Mouse (Mus musculus): ENCODE data around the gene Ulk4. TPM values are rescaled to one million over a fixed set of nuclear protein-coding genes. Genes with fewer than 3 reads are reported as not detected.

Gene Ulk4
- polyA plus RNA-seq, 1 experiment = 2.9 TPM

GRCm38 (mm10) chr9:121072127-121072757 lies 204.8 kb downstream of the Ulk4 start:
- TF ChIP-seq CTCF (IDR thresholded peaks at IDR 0.05; ENCODE audit: borderline replicate concordance, control insufficient read depth, extremely low read depth, insufficient read depth, low read length, poor library complexity) = no peak
- no peak for TF ChIP-seq POLR2A (IDR thresholded peaks at IDR 0.05; ENCODE audit: control insufficient read depth, extremely low read depth, insufficient read depth, low read length, poor library complexity)
- H3K4me1 ChIP-seq (replicated peaks; ENCODE audit: control insufficient read depth, insufficient read depth, low read length) = peaks cover 18% of the 10 kb centered on the region
- H3K27ac ChIP-seq (ENCODE audit: control insufficient read depth, insufficient read depth, low read length) = peak overlapping the region; percentile 18; the same call in 1 of the 2 replicates
- H3K36me3 ChIP-seq (ENCODE audit: control insufficient read depth, insufficient read depth, low read length) = no peaks in the 10 kb centered on the region
- no peak overlapping the region for H3K4me3 ChIP-seq (ENCODE audit: control insufficient read depth, insufficient read depth, low read length)
- WGBS = 57% methylated on average over 8 of the region's 8 CpGs
- DNase-seq = peak; percentile 51
- H3K27me3 ChIP-seq (ENCODE audit: control insufficient read depth, insufficient read depth, low read length) = no peaks in the 10 kb centered on the region

DNA sequence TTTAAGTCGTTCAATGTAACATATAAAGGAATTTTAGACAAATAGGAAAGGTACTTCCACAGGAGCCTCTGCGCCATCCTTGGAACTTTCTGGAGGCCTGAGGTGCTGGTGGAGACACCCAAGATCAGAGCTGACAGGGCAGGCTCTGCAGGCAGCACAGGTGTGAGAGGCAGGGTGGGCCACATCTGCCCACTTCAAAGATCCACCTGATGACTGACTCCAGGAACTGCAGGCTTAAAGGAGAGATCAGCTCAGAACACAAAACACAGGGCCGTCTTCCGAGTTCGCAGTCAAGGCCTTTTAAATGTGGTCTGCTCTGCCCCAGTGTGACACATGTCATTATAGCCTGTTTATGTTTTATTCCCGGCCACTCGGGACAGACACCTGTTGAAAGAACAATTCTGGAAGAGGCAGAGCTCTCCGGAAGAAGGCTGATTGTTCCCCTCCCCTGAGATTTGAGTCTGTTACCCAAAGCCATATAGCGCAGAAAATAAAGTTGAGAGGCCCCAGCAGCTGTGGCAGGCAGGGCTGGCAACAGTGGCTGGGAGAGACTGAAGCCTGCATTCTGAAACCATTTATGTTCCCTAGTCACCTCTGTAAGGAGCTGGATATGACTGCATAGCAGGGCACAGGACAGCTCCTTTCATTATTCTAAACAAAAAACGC lies 205.4 kb downstream of the Ulk4 start:
- no peak for TF ChIP-seq POLR2A (IDR thresholded peaks at IDR 0.05; ENCODE audit: control insufficient read depth, extremely low read depth, insufficient read depth, low read length, poor library complexity)
- TF ChIP-seq CTCF (IDR thresholded peaks at IDR 0.05; ENCODE audit: borderline replicate concordance, control insufficient read depth, extremely low read depth, insufficient read depth, low read length, poor library complexity) = no peak
- H3K4me1 ChIP-seq (replicated peaks; ENCODE audit: control insufficient read depth, insufficient read depth, low read length) = peaks cover 18% of the 10 kb centered on the region
- peak overlapping the region; percentile 18; the same call in 1 of the 2 replicates for H3K27ac ChIP-seq (ENCODE audit: control insufficient read depth, insufficient read depth, low read length)
- 44% methylated on average over 10 of the region's 10 CpGs for WGBS
- H3K27me3 ChIP-seq (ENCODE audit: control insufficient read depth, insufficient read depth, low read length) = no peaks in the 10 kb centered on the region
- no peak overlapping the region for H3K4me3 ChIP-seq (ENCODE audit: control insufficient read depth, insufficient read depth, low read length)
- peak; percentile 49 for DNase-seq
- H3K36me3 ChIP-seq (ENCODE audit: control insufficient read depth, insufficient read depth, low read length) = no peaks in the 10 kb centered on the region

DNA sequence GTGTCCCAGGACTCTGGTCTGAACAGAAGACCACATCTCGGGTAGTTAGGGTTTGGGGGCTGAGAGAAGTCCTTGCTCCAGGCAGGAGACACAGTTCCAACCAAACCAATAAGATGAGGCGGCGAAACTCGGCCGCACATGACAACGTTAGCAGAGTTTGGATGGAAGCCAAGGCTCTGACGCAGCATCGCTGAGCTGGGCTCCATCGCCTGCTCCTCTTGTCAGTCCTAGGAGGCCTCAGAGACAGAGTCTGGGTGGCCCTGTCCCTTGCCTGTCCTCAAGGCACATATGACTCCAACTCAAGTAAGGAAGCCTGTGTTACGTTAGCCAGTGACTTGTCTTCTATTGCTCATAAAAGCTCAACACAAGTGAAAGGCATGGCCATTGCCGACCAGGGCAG lies 205.9 kb downstream of the Ulk4 start:
- no peak for DNase-seq
- Histone ChIP-seq H3K27ac (ENCODE audit: control insufficient read depth, insufficient read depth, low read length) (no peak overlapping the region), H3K4me1 (replicated peaks; ENCODE audit: control insufficient read depth, insufficient read depth, low read length) (peaks cover 18% of the 10 kb centered on the region), H3K4me3 (ENCODE audit: control insufficient read depth, insufficient read depth, low read length) (no peak overlapping the region), H3K27me3 (ENCODE audit: control insufficient read depth, insufficient read depth, low read length) (no peaks in the 10 kb centered on the region), H3K36me3 (ENCODE audit: control insufficient read depth, insufficient read depth, low read length) (no peaks in the 10 kb centered on the region)
- 86% methylated on average over 11 of the region's 11 CpGs for WGBS
- TF ChIP-seq POLR2A (IDR thresholded peaks at IDR 0.05; ENCODE audit: control insufficient read depth, extremely low read depth, insufficient read depth, low read length, poor library complexity) (no peak), CTCF (IDR thresholded peaks at IDR 0.05; ENCODE audit: borderline replicate concordance, control insufficient read depth, extremely low read depth, insufficient read depth, low read length, poor library complexity) (no peak)

GRCm38 (mm10) chr9:121068115-121068514 lies 208.9 kb downstream of the Ulk4 start:
- Histone ChIP-seq H3K36me3 (ENCODE audit: control insufficient read depth, insufficient read depth, low read length) (no peaks in the 10 kb centered on the region), H3K4me3 (ENCODE audit: control insufficient read depth, insufficient read depth, low read length) (no peak overlapping the region), H3K27ac (ENCODE audit: control insufficient read depth, insufficient read depth, low read length) (no peak overlapping the region), H3K27me3 (ENCODE audit: control insufficient read depth, insufficient read depth, low read length) (no peaks in the 10 kb centered on the region), H3K4me1 (replicated peaks; ENCODE audit: control insufficient read depth, insufficient read depth, low read length) (peaks cover 18% of the 10 kb centered on the region)
- no peak for DNase-seq
- TF ChIP-seq POLR2A (IDR thresholded peaks at IDR 0.05; ENCODE audit: control insufficient read depth, extremely low read depth, insufficient read depth, low read length, poor library complexity) (no peak), CTCF (IDR thresholded peaks at IDR 0.05; ENCODE audit: borderline replicate concordance, control insufficient read depth, extremely low read depth, insufficient read depth, low read length, poor library complexity) (no peak)
- 98% methylated on average over 5 of the region's 5 CpGs for WGBS

DNA sequence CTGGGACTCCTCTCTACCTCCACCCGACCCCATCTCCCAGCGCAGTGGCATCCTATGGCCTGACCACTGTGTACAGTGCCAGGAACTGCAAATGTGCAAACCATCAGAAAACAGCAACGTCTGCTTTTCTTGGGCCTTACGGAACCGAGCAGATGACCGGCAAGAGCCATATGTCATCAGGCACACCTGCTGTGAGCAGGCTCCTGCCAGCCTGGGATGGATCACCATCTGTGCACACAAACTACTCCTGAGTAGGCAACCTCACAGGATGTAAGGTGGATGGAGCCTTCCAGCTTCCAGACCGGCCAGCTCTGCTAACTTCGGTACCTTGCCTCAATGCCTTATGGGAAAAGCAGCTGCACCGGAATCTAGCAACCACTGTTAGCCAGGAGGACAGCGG lies 210.0 kb downstream of the Ulk4 start:
- no peaks in the 10 kb centered on the region for H3K27me3 ChIP-seq (ENCODE audit: control insufficient read depth, insufficient read depth, low read length)
- no peak for DNase-seq
- no peaks in the 10 kb centered on the region for H3K36me3 ChIP-seq (ENCODE audit: control insufficient read depth, insufficient read depth, low read length)
- H3K4me3 ChIP-seq (ENCODE audit: control insufficient read depth, insufficient read depth, low read length) = no peak overlapping the region
- H3K27ac ChIP-seq (ENCODE audit: control insufficient read depth, insufficient read depth, low read length) = no peak overlapping the region
- peaks cover 12% of the 10 kb centered on the region for H3K4me1 ChIP-seq (replicated peaks; ENCODE audit: control insufficient read depth, insufficient read depth, low read length)
- no peak for TF ChIP-seq POLR2A (IDR thresholded peaks at IDR 0.05; ENCODE audit: control insufficient read depth, extremely low read depth, insufficient read depth, low read length, poor library complexity)
- TF ChIP-seq CTCF (IDR thresholded peaks at IDR 0.05; ENCODE audit: borderline replicate concordance, control insufficient read depth, extremely low read depth, insufficient read depth, low read length, poor library complexity) = no peak
- 97% methylated on average over 10 of the region's 10 CpGs for WGBS

GRCm38 (mm10) chr9:121065383-121065978 lies 211.5 kb downstream of the Ulk4 start:
- no peak for DNase-seq
- TF ChIP-seq POLR2A (IDR thresholded peaks at IDR 0.05; ENCODE audit: control insufficient read depth, extremely low read depth, insufficient read depth, low read length, poor library complexity) (no peak), CTCF (IDR thresholded peaks at IDR 0.05; ENCODE audit: borderline replicate concordance, control insufficient read depth, extremely low read depth, insufficient read depth, low read length, poor library complexity) (no peak)
- Histone ChIP-seq H3K27me3 (ENCODE audit: control insufficient read depth, insufficient read depth, low read length) (no peaks in the 10 kb centered on the region), H3K4me1 (replicated peaks; ENCODE audit: control insufficient read depth, insufficient read depth, low read length) (no peaks in the 10 kb centered on the region), H3K27ac (ENCODE audit: control insufficient read depth, insufficient read depth, low read length) (no peak overlapping the region), H3K4me3 (ENCODE audit: control insufficient read depth, insufficient read depth, low read length) (no peak overlapping the region), H3K36me3 (ENCODE audit: control insufficient read depth, insufficient read depth, low read length) (no peaks in the 10 kb centered on the region)
- WGBS = 91% methylated on average over 10 of the region's 10 CpGs

All from thymus, adult 2 months (tissue).